23 mouse cellular contexts compared by ENCODE assay signal in genomic region chr11:47742806-47743205, GRCm38 (mm10).
A peak's percentile ranks its signal among the peaks of the same experiment; 100 is the strongest.
DNase-seq lines count a peak whose midpoint lies in the region; ATAC-seq and TF ChIP-seq lines count a peak whose summit lies in the region.
"Had no signal": no experiment of that assay in that cellular context is flagged by ENCODE, and none has a peak within 500 bp of the region (broad histone marks: within the 10 kb centered on the region; RNA-seq: fewer than 3 reads in every experiment).

No protein-coding gene starts in this region.

- 53% methylated on average over 2 of the region's 2 CpGs for WGBS in intestine, embryonic 15.5 days
- WGBS in intestine, postnatal 0 days = 31% methylated on average over 2 of the region's 2 CpGs
- WGBS in intestine, embryonic 16.5 days = 43% methylated on average over 2 of the region's 2 CpGs
- 38% methylated on average over 2 of the region's 2 CpGs for WGBS in kidney, embryonic 16.5 days
- WGBS in midbrain, embryonic 16.5 days = 80% methylated on average over 2 of the region's 2 CpGs
- WGBS in lung, adult 2 months = 43% methylated on average over 2 of the region's 2 CpGs

- no peak overlapping the region for H3K4me2 ChIP-seq in intestine, embryonic 15.5 days (replicated peaks)
- no peak overlapping the region for H3K4me2 ChIP-seq in intestine, postnatal 0 days (replicated peaks; ENCODE audit: low read depth)
- no peak overlapping the region for H3K4me2 ChIP-seq in intestine, embryonic 16.5 days (ENCODE audit: low read depth, low read length)
- no peak overlapping the region for H3K4me2 ChIP-seq in kidney, embryonic 16.5 days (replicated peaks; ENCODE audit: low read depth, low read length)
- H3K4me2 ChIP-seq in midbrain, embryonic 16.5 days (ENCODE audit: low read length) = no peak overlapping the region
- H3K4me2 ChIP-seq: embryonic facial prominence, embryonic 12.5 days; forebrain, embryonic 15.5 days; heart, embryonic 11.5 days; heart, embryonic 15.5 days had no signal

- no peaks in the 10 kb centered on the region for H3K4me1 ChIP-seq in intestine, embryonic 15.5 days (replicated peaks)
- H3K4me1 ChIP-seq in intestine, postnatal 0 days (replicated peaks; ENCODE audit: control insufficient read depth, insufficient read depth, low read length) = no peaks in the 10 kb centered on the region
- H3K4me1 ChIP-seq in intestine, embryonic 16.5 days (ENCODE audit: control insufficient read depth, insufficient read depth, low read length) = no peaks in the 10 kb centered on the region
- no peaks in the 10 kb centered on the region for H3K4me1 ChIP-seq in kidney, embryonic 16.5 days (ENCODE audit: insufficient read depth, low read length)
- no peaks in the 10 kb centered on the region for H3K4me1 ChIP-seq in midbrain, embryonic 16.5 days (ENCODE audit: control insufficient read depth, insufficient read depth, low read length)
- H3K4me1 ChIP-seq in lung, adult 2 months (ENCODE audit: control insufficient read depth, insufficient read depth, low read length) = no peaks in the 10 kb centered on the region
- H3K4me1 ChIP-seq: embryonic facial prominence, embryonic 12.5 days; forebrain, embryonic 15.5 days; heart, embryonic 15.5 days; hindbrain, embryonic 10.5 days had no signal

- H3K9ac ChIP-seq in intestine, embryonic 15.5 days = no peak overlapping the region
- H3K9ac ChIP-seq in intestine, postnatal 0 days (ENCODE audit: low read depth, low read length) = no peak overlapping the region
- H3K9ac ChIP-seq in intestine, embryonic 16.5 days (ENCODE audit: low read depth, low read length) = no peak overlapping the region
- H3K9ac ChIP-seq in kidney, embryonic 16.5 days (replicated peaks; ENCODE audit: low read length) = no peak overlapping the region
- no peak overlapping the region for H3K9ac ChIP-seq in midbrain, embryonic 16.5 days (ENCODE audit: low read depth, low read length)
- H3K9ac ChIP-seq: embryonic facial prominence, embryonic 12.5 days; forebrain, embryonic 15.5 days; heart, embryonic 15.5 days had no signal

- DNase-seq in kidney, postnatal 25 days = peak; percentile 23 to 51
- DNase-seq in lung, adult 2 months = no peak
- DNase-seq in heart, adult 8-10 months (ENCODE audit: low spot score) = no peak
- DNase-seq: adrenal gland, adult 8-10 months; B cell, adult 2 months; cerebellum, adult 11-12 months; cerebellum, adult 9-10 months; cerebellum, postnatal 25 days; gastrocnemius, postnatal 10 days; heart, adult 18-20 months; heart, postnatal 14 days had no signal

- no peaks in the 10 kb centered on the region for H3K36me3 ChIP-seq in intestine, embryonic 15.5 days
- no peaks in the 10 kb centered on the region for H3K36me3 ChIP-seq in intestine, postnatal 0 days (ENCODE audit: control insufficient read depth, insufficient read depth)
- H3K36me3 ChIP-seq in intestine, embryonic 16.5 days (ENCODE audit: control insufficient read depth, insufficient read depth, low read length) = no peaks in the 10 kb centered on the region
- H3K36me3 ChIP-seq in kidney, embryonic 16.5 days (ENCODE audit: insufficient read depth, low read length) = no peaks in the 10 kb centered on the region
- no peaks in the 10 kb centered on the region for H3K36me3 ChIP-seq in midbrain, embryonic 16.5 days (ENCODE audit: control insufficient read depth, insufficient read depth, low read length)
- H3K36me3 ChIP-seq: embryonic facial prominence, embryonic 12.5 days; forebrain, embryonic 15.5 days; G1E; heart, embryonic 15.5 days; hindbrain, embryonic 10.5 days had no signal

- peak; percentile 77; the same call in 1 of the 2 replicates for ATAC-seq in intestine, embryonic 15.5 days
- no peak for ATAC-seq in intestine, postnatal 0 days
- ATAC-seq in intestine, embryonic 16.5 days = peak; percentile 74
- ATAC-seq in kidney, embryonic 16.5 days (ENCODE audit: low FRiP score, low TSS enrichment) = peak; percentile 89
- ATAC-seq in midbrain, embryonic 16.5 days = no peak
- ATAC-seq: CD4-positive, CD25-positive, alpha-beta regulatory T cell, adult 4 months; forebrain, embryonic 15.5 days had no signal

- TF ChIP-seq POLR2A in lung, adult 2 months (IDR thresholded peaks at IDR 0.05; ENCODE audit: borderline replicate concordance, extremely low read depth, low read depth, low read length) = no peak

- H3K9me3 ChIP-seq in intestine, embryonic 15.5 days = no peaks in the 10 kb centered on the region
- H3K9me3 ChIP-seq in intestine, postnatal 0 days (ENCODE audit: control insufficient read depth) = no peaks in the 10 kb centered on the region
- no peaks in the 10 kb centered on the region for H3K9me3 ChIP-seq in intestine, embryonic 16.5 days (ENCODE audit: control insufficient read depth, low read length)
- H3K9me3 ChIP-seq in kidney, embryonic 16.5 days (ENCODE audit: low read length) = no peaks in the 10 kb centered on the region
- H3K9me3 ChIP-seq in midbrain, embryonic 16.5 days (replicated peaks; ENCODE audit: control insufficient read depth, low read length, poor library complexity, severe bottlenecking) = no peaks in the 10 kb centered on the region
- H3K9me3 ChIP-seq: embryonic facial prominence, embryonic 12.5 days; forebrain, embryonic 15.5 days; G1E; heart, embryonic 15.5 days; hindbrain, embryonic 10.5 days had no signal

- no peaks in the 10 kb centered on the region for H3K27me3 ChIP-seq in intestine, embryonic 15.5 days (replicated peaks)
- H3K27me3 ChIP-seq in intestine, postnatal 0 days (replicated peaks; ENCODE audit: control insufficient read depth, insufficient read depth, low read length) = no peaks in the 10 kb centered on the region
- no peaks in the 10 kb centered on the region for H3K27me3 ChIP-seq in intestine, embryonic 16.5 days (replicated peaks; ENCODE audit: control insufficient read depth, insufficient read depth, low read length)
- no peaks in the 10 kb centered on the region for H3K27me3 ChIP-seq in kidney, embryonic 16.5 days (ENCODE audit: insufficient read depth, low read length)
- no peaks in the 10 kb centered on the region for H3K27me3 ChIP-seq in midbrain, embryonic 16.5 days (ENCODE audit: control insufficient read depth, insufficient read depth, low read depth, low read length)
- H3K27me3 ChIP-seq: embryonic facial prominence, embryonic 12.5 days; forebrain, embryonic 15.5 days; heart, embryonic 15.5 days had no signal

- TF ChIP-seq CTCF in intestine, postnatal 0 days (IDR thresholded peaks at IDR 0.05; ENCODE audit: low read depth) = no peak
- TF ChIP-seq CTCF in lung, adult 2 months (IDR thresholded peaks at IDR 0.05; ENCODE audit: insufficient read depth, low read length) = no peak

- H3K4me3 ChIP-seq in intestine, embryonic 15.5 days (replicated peaks) = no peak overlapping the region
- no peak overlapping the region for H3K4me3 ChIP-seq in intestine, postnatal 0 days (ENCODE audit: low read depth, low read length)
- H3K4me3 ChIP-seq in intestine, embryonic 16.5 days (ENCODE audit: low read length) = no peak overlapping the region
- H3K4me3 ChIP-seq in kidney, embryonic 16.5 days (ENCODE audit: low read length) = no peak overlapping the region
- H3K4me3 ChIP-seq in midbrain, embryonic 16.5 days (ENCODE audit: low read depth, low read length) = no peak overlapping the region
- no peak overlapping the region for H3K4me3 ChIP-seq in lung, adult 2 months (replicated peaks; ENCODE audit: extremely low read depth, low read depth, low read length)
- H3K4me3 ChIP-seq: embryonic facial prominence, embryonic 12.5 days; forebrain, embryonic 15.5 days; heart, embryonic 15.5 days; hindbrain, embryonic 10.5 days had no signal

- no peak overlapping the region for H3K27ac ChIP-seq in intestine, embryonic 15.5 days
- no peak overlapping the region for H3K27ac ChIP-seq in intestine, postnatal 0 days (ENCODE audit: low read depth, low read length)
- H3K27ac ChIP-seq in intestine, embryonic 16.5 days (ENCODE audit: low read length) = no peak overlapping the region
- H3K27ac ChIP-seq in kidney, embryonic 16.5 days (ENCODE audit: low read length) = no peak overlapping the region
- no peak overlapping the region for H3K27ac ChIP-seq in midbrain, embryonic 16.5 days (ENCODE audit: low read length)
- H3K27ac ChIP-seq: embryonic facial prominence, embryonic 12.5 days; forebrain, embryonic 15.5 days; heart, embryonic 15.5 days; hindbrain, embryonic 10.5 days had no signal

Comparison
In these comparisons a context has a peak if more than half of its experiments do, and no peak if none do; other contexts are left out.
1. ATAC-seq: peak in intestine, embryonic 15.5 days (single experiment), intestine, embryonic 16.5 days (single experiment) and kidney, embryonic 16.5 days (single experiment); none in intestine, postnatal 0 days (single experiment) and midbrain, embryonic 16.5 days (single experiment).
2. DNase-seq: peak in kidney, postnatal 25 days (2 of 2); none in lung, adult 2 months (single experiment) and heart, adult 8-10 months (single experiment).